Mouse (Mus musculus): ENCODE data around the gene Gm17175.
"Not testable (repeated sequence)": the region's sequence is repeated elsewhere in the genome, so short reads cannot be mapped to it uniquely, and the experiment has no call there.

Gm17175 gene

DNA sequence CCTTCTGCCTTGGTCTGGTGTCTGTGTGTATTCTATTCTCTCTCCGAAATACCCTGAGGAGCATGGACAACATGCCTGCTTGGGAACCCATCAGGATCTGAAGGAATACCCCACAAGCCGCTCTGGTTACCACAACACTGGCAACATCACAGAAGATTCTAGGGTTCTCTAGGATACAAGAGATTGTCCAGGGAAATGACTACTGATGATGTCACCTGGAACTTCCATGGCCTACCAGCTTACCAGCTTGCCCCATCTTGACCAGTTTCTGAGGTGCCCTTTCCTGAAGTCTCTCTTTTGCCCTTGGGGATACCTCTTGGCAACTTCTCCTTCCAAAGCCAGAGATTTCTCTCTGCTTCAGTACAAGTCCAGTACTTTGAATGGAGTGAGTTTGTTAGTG is at the start of gene Gm17175:
TSS of gene Gm17175 (minus strand) at position 101 of the 400 bp plus-strand sequence.
- not testable (repeated sequence) for DNase-seq (ENCODE audit: low spot score)

DNA sequence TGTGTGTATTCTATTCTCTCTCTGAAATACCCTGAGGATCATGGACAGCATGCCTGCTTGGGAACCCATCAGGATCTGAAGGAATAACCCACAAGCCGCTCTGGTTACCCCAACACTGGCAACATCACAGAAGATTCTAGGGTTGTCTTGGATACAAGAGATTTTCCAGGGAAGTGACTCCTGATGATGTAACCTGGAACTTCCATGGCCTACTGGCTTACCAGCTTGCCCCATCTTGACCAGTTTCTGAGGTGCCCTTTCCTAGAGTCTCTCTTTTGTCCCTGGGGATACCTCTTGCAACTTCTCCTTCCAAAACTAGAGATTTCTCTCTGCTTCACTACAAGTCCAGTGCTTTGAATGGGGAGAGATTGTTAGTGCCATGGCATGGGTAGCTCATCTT is 37.3 kb upstream of the Gm17175 start, which contains the start of gene Gm17078:
TSS of gene Gm17078 (minus strand) at position 101 of the 400 bp plus-strand sequence.
- no peak for DNase-seq (ENCODE audit: low spot score)

DNA sequence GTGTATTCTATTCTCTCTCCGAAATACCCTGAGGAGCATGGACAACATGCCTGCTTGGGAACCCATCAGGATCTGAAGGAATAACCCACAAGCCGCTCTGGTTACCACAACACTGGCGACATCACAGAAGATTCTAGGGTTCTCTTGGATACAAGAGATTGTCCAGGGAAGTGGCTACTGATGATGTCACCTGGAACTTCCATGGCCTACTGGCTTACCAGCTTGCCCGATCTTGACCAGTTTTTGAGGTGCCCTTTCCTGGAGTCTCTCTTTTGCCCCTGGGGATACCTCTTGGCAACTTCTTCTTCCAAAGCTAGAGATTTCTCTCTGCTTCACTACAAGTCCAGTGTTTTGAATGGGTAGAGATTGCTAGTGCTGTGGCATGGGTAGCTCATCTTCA is 18.2 kb upstream of the Gm17175 start, which contains the start of gene Gm17174:
TSS of gene Gm17174 (minus strand) at position 101 of the 400 bp plus-strand sequence.
- not testable (repeated sequence) for DNase-seq (ENCODE audit: low spot score)

DNA sequence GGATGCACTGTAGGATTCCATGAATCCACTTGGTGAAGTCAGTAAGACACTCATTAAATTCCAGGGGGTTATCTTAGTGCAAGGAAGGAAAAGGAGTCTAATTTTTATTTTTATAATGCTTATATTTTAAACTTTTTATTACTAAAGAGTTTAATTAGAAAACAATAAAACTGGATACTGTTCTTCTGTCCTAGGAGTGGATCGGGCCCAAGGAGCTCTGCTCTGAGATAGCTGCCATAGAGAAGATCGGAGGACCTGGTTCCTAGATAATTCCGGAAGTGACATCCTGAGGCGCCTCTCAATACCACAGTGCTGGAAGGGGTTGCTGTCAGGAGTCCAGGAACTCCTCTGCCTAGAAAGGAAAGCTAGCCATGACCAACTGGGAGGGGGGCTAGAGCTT is 21.4 kb downstream of the Gm17175 start, which contains the start of gene Gm5622:
TSS of gene Gm5622 (plus strand) at position 301 of the 400 bp plus-strand sequence.
- no peak for DNase-seq (ENCODE audit: low spot score)

All from yolk sac, embryonic 10.5 days (tissue).